Mouse (Mus musculus) forebrain, embryonic 16.5 days (tissue): ENCODE measurements around the gene Smtn. TPM values are rescaled to one million over a fixed set of nuclear protein-coding genes. Genes with fewer than 3 reads are reported as not detected.

Source experiments
- ATAC-seq: fragments of 200-750 bp; cut with Nextera tagmentation; 2 replicates; pipeline ENCODE4 v1.8.0; 2017; ENCODE audit warnings: mild to moderate bottlenecking, moderate library complexity
- H3K27ac ChIP-seq: fragments of 300-500 bp; sonication (generic); 2 replicates; pipeline ENCODE4 v1.5.1; 2014; ENCODE audit warnings: low read length, control low read depth
- H3K27me3 ChIP-seq: fragments of 300-500 bp; sonication (generic); replicated peaks from 2 replicates; pipeline ENCODE4 v1.6.1; 2014; ENCODE audit warnings: low read length; ENCODE audit not compliant: control insufficient read depth, insufficient read depth
- H3K36me3 ChIP-seq: fragments of 300-500 bp; sonication (generic); 2 replicates; pipeline ENCODE4 v1.6.1; 2014; ENCODE audit not compliant: control insufficient read depth, insufficient read depth
- H3K4me1 ChIP-seq: fragments of 300-500 bp; sonication (generic); replicated peaks from 2 replicates; pipeline ENCODE4 v1.6.1; 2014; ENCODE audit warnings: low read length; ENCODE audit not compliant: control insufficient read depth, insufficient read depth
- H3K4me2 ChIP-seq: fragments of 300-500 bp; sonication (generic); 2 replicates; pipeline ENCODE4 v1.6.1; 2014; ENCODE audit warnings: mild to moderate bottlenecking, low read length, control low read depth
- H3K4me3 ChIP-seq: fragments of 300-500 bp; sonication (generic); replicated peaks from 2 replicates; pipeline ENCODE4 v1.5.1; 2014; ENCODE audit warnings: mild to moderate bottlenecking, low read length, control low read depth
- H3K9ac ChIP-seq: fragments of 300-500 bp; sonication (generic); replicated peaks from 2 replicates; pipeline ENCODE4 v1.6.1; 2014; ENCODE audit warnings: low read depth, low read length, control low read depth
- H3K9me3 ChIP-seq: fragments of 300-500 bp; sonication (generic); 2 replicates; pipeline ENCODE4 v1.6.1; 2016; ENCODE audit warnings: low read length; ENCODE audit not compliant: control insufficient read depth
- WGBS: fragments of 180-500 bp; shearing (Covaris S2); extraction: QIAGEN DNeasy Blood & Tissue Kit; methylation state at CpG from one replicate; pipeline ENCODE4 v1.1.7; 2014; 5-methylcytosine and 5-hydroxymethylcytosine counted together
- polyA plus RNA-seq: library from polyadenylated mRNA; unstranded; fragments of >200 nt; fragmentation: Nextera tagmentation; extraction: Ambion mirVana; gene quantifications from 2 replicates; pipeline ENCODE4 v1.2.1, GENCODE M21; 2015

The Smtn gene
- polyA plus RNA-seq, 1 experiment from 2014 or later: 17.7 TPM

DNA sequence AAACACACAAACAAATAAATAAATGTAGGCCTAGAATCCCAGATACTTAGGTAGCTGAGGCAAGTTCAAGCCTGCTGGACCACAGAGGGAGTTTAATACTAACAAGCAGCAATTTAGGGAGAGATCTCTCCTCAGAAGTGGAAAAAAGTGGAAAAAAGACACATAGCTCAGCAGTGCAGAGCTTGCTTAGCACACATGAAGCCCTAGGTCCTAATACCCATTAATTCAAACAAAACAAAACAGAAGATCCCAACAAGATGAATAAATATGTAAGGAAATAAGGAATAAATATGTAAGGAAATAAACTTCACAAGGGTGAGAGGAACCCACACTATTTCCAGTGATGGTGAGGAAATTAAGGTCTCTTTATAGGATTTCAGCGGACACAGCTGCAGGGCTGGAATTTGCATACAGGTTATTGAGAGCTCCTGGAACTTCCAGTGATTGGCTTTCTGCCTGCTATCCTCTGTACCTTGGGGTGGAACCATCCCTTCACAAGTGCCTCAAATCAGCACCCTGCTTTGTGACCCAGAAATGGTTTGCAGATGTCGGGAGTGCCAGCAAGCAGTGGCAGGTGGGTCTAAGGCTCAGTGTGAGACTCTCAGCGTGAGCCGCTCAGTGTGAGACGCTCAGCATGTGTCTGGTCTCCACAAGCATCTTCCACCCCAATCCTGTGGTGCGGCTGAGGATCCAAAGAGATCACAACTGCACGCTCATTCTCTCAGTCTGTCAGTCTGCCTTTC is 16.4 kb downstream of the Smtn start:
- no peaks in the 10 kb centered on the region for H3K36me3 ChIP-seq
- no peaks in the 10 kb centered on the region for H3K4me1 ChIP-seq
- H3K27me3 ChIP-seq: no peaks in the 10 kb centered on the region
- no peak for ATAC-seq
- WGBS: 83% methylated on average over 7 of the region's 7 CpGs
- no peaks in the 10 kb centered on the region for H3K9me3 ChIP-seq
- H3K9ac ChIP-seq: no peak overlapping the region
- H3K27ac ChIP-seq: no peak overlapping the region
- H3K4me3 ChIP-seq: no peak overlapping the region
- H3K4me2 ChIP-seq: no peak overlapping the region

DNA sequence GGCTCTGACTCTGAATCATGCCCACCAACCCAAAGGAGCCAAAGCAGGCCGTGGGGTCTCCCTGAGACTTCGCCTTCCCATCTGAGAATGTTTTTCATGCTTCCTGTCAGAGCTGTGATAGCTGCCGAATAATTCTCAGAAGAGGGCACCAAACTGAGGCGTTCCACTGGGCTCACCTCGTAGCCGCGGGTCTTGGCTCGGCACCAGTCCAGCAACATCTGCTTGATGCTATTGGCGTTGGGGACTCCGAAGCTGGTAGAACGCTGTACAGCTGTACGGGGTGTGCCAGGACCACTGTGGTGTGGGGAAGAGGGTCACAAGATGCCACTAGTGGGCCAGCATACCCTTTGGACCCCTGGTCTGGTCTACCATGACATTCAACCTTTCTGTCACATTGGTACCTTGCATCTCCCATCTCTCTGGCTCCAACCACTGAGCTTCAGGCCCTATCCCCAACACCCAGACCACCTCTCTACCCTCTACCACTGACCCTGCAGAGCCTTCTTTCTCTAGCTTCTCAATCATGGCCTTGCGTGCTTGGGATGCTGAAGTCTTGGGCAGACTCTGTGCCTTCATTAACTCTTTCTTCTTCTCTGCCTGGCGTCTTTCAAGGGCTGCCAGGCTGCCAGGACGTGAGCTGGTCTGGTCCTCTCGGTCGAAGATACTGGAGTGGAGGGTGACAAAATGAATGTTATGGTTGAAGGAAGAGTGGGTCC is 18.0 kb downstream of the Smtn start:
- H3K9ac ChIP-seq: no peak overlapping the region
- H3K4me2 ChIP-seq: no peak overlapping the region
- H3K27me3 ChIP-seq: 0 out of 2 replicates have a peak, but pooled peaks cover under 1% of the 10 kb centered on the region
- H3K9me3 ChIP-seq: no peaks in the 10 kb centered on the region
- H3K36me3 ChIP-seq: no peaks in the 10 kb centered on the region
- H3K4me3 ChIP-seq: no peak overlapping the region
- no peak for ATAC-seq
- H3K27ac ChIP-seq: no peak overlapping the region
- peaks cover 3% of the 10 kb centered on the region; the same call in 1 of the 2 replicates for H3K4me1 ChIP-seq
- WGBS: 93% methylated on average over 17 of the region's 17 CpGs

DNA sequence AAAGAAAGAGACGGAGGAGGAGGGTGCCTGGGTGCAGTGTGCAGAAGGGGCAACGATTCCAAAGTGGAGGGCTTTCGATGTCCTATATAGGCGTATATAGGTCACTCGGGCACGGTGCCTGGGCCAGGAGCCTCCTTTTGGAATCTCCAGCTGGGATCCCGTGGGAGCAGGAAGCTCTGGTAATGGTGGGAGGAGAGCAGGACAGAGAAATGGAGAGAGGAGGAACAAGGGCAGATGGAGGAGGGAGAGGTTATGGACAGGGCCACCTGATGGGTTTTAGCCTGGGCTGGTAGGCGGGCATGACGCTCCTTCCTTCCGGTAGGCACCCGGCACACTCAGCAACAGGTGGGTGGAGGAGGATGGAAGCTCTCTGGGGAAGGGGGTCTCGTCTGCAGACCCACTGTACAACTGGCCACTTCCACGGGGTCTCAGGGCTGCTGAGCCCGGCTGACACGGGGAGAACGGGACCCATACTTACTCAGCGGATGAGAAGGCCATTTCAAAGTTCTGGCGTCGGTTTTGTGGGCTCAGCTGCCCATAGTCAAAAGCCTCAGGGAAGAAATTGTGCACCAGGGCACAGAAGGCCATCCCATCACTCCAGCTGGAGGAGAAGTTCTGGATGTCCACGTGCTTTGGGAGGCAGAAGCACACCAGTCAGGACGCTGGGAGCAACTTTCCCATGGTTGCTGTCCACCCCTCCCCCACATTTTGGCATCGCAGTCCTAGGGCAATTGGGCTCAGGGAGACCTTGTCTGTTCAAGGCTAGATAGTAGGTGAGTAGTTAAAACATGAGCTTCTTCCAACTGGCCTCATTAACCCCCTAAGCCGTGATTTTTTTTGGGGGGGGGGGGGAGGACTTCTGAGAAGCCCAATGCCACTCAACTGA is 18.8 kb downstream of the Smtn start:
- H3K9me3 ChIP-seq: no peaks in the 10 kb centered on the region
- no peak overlapping the region for H3K4me3 ChIP-seq
- ATAC-seq: no peak
- 0 out of 2 replicates have a peak, but pooled peaks cover 4% of the 10 kb centered on the region for H3K27me3 ChIP-seq
- no peak overlapping the region for H3K9ac ChIP-seq
- H3K4me1 ChIP-seq: peaks cover 9% of the 10 kb centered on the region; the same call in 1 of the 2 replicates
- WGBS: 89% methylated on average over 23 of the region's 23 CpGs
- H3K36me3 ChIP-seq: no peaks in the 10 kb centered on the region
- H3K4me2 ChIP-seq: no peak overlapping the region
- H3K27ac ChIP-seq: no peak overlapping the region

DNA sequence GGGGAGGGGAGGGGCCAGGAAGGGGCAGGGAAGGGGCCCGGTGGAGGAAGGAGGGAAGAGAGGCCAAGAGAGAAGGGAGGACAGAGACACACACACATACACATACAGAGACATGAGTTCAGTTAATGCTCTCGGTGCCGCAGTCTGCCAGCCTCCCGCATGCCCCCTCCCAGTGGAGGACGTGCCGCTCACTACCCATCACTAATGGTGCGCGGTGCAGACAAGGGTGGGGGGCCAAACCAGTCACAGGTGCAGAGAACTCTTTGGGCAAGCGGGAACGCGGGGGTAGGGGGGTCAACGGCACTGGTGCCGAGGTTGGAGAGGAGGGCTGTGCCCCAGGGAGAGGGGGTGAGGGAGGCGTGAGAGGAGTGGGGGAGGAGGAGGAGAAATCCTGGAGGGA is 19.5 kb downstream of the Smtn start:
- Histone ChIP-seq H3K4me3 (no peak overlapping the region), H3K27ac (no peak overlapping the region), H3K4me1 (peaks cover 9% of the 10 kb centered on the region; the same call in 1 of the 2 replicates), H3K27me3 (peaks cover 4% of the 10 kb centered on the region; the same call in 1 of the 2 replicates), H3K36me3 (no peaks in the 10 kb centered on the region), H3K9me3 (no peaks in the 10 kb centered on the region), H3K4me2 (no peak overlapping the region), H3K9ac (no peak overlapping the region)
- 79% methylated on average over 14 of the region's 14 CpGs for WGBS
- ATAC-seq: no peak

DNA sequence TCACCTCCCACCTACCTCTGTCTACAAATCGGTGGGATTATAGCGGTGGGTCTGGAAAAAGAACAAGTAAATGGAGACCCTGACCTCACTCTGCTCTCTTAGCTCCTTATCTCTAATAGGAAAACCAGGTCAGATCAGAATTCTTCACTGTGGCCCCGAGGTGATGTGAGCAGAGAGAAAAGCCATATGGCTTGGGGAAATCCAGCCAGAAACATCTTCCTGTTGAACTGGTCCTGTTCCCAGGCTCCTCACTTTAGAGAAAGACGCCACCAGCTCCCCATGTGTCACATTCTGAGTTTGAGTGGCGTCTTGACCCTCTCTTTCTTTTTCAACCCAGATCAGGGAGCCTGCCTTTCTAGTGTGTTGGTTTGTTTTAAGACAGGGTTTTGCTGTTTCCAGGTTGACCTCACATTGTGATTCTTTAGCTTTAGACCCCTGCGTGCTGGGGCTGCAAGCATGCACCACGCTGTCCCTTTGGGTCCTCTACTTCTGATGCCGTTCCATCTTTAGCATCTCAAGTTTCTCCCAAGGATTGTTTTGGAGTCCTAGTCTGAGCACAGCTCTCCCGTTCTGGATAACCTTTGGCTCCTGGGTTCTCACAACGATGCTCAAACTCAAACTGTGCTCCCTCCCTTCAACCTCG is 20.5 kb downstream of the Smtn start:
- Histone ChIP-seq H3K9ac (no peak overlapping the region), H3K36me3 (no peaks in the 10 kb centered on the region), H3K4me2 (no peak overlapping the region), H3K4me1 (peaks cover 16% of the 10 kb centered on the region), H3K27ac (no peak overlapping the region), H3K4me3 (no peak overlapping the region), H3K9me3 (no peaks in the 10 kb centered on the region), H3K27me3 (peaks cover 10% of the 10 kb centered on the region; the same call in 1 of the 2 replicates)
- ATAC-seq: no peak
- WGBS: 85% methylated on average over 11 of the region's 11 CpGs

DNA sequence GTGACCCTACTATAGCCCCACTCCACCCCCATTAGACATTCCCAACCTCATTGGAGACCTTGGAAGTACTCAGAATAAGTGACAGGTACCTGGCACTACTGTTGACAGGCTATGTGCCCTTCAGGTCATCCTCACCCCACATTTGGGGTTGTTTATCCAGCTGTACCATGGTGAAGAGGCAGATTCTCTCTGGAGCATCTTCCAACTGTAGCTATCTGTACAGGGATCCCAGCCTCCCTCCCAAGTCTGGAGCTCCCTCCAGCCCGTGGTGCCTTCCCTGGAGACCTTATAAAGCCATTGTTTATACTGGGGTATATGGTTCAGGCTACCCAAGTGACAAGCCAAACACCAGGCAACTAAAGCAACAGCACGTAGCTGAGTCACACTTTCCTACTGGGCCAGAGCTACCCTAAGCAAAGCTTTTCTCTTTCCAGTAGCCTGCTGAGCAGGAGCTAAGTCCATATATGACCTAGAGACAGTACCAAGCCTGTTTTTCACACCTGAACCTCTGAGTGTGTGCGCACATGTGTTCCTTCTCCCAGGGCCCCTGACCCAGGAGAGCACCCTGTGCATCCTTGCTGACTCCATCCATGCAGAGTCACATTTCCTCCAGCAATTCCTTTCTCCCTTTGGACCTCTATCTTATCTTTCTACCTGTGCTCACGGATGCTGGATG is 21.2 kb downstream of the Smtn start:
- Histone ChIP-seq H3K4me3 (no peak overlapping the region), H3K36me3 (no peaks in the 10 kb centered on the region), H3K4me1 (peaks cover 18% of the 10 kb centered on the region), H3K27me3 (peaks cover 10% of the 10 kb centered on the region; the same call in 1 of the 2 replicates), H3K9ac (no peak overlapping the region), H3K9me3 (no peaks in the 10 kb centered on the region), H3K4me2 (no peak overlapping the region), H3K27ac (no peak overlapping the region)
- 91% methylated on average over 4 of the region's 4 CpGs for WGBS
- no peak for ATAC-seq

DNA sequence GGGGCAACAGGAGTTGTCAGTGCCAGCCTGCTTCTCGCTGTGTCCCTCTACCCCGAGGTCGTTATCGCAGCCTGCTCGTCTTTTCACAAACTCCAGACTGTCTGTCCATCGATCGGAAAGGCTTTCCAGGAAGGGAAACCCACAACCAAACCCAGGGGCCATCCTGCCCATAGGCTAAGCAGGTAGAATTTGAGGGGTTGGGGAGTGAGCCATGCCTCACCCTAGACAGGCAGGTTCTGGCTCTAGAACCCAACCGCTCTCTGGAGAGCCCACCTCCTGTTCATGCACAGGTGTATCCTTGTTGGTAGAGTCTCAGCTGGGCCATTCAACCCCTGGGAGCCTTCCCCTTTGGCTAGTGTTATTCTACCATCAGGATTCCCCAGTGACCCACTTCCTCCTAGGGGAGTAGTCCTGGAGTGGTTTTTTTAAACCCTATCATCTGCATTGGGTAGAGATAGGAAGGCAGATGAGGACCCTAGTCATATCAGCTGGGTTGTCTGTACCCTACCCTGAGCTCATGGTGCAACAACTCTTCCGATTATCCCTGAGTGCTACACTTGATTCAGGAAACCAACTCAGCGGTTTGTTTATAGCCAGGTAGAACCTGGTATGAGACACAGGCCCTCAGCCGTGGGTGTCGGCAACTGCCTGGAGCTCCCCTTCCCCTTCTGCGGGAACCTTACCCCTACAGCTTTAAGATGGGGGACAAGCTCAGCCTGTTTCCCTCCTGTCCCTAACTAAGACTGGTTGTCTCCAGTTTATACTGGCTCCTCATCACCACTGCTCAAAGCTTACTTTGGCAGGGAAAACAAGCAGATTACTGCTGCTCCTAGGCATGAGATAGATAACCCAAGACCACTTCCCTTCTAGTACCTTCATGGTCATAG is 22.3 kb downstream of the Smtn start:
- Histone ChIP-seq H3K4me1 (peaks cover 23% of the 10 kb centered on the region), H3K4me2 (peak overlapping the region; percentile 67), H3K9me3 (no peaks in the 10 kb centered on the region), H3K36me3 (no peaks in the 10 kb centered on the region), H3K27me3 (peaks cover 10% of the 10 kb centered on the region; the same call in 1 of the 2 replicates), H3K9ac (peak overlapping the region; percentile 38; the same call in 1 of the 2 replicates), H3K27ac (no peak overlapping the region), H3K4me3 (peak overlapping the region; percentile 37)
- no peak for ATAC-seq
- WGBS: 57% methylated on average over 13 of the region's 13 CpGs
